Mouse (Mus musculus) kidney, adult 9 months (tissue): ENCODE measurements around the gene Creb3l4.
A peak's percentile ranks its signal among the peaks of the same experiment; 100 is the strongest.
"Not testable (repeated sequence)": the region's sequence is repeated elsewhere in the genome, so short reads cannot be mapped to it uniquely, and the experiment has no call there.

Experiments
- DNase-seq: peaks from one replicate; pipeline ENCODE4 v3.0.0; 2022

Creb3l4 gene

GRCm38 (mm10) chr3:90242984-90243775 is at the start of gene Creb3l4:
Gene Creb3l4 (minus strand): TSS chr3:90243512.
- no peak for DNase-seq

GRCm38 (mm10) chr3:90292345-90293275 is 49.3 kb upstream of the Creb3l4 start, which contains the start of gene Gatad2b:
Gene Gatad2b (plus strand): TSS chr3:90293178.
- peak; percentile 100 for DNase-seq

GRCm38 (mm10) chr3:90291982-90292344 is 48.7 kb upstream of the Creb3l4 start:
- DNase-seq = no peak

- peak; percentile 24 for DNase-seq
Measured at GRCm38 (mm10) chr3:90290602-90291001, 47.3 kb upstream of the Creb3l4 start.

- not testable (repeated sequence) for DNase-seq
Measured at GRCm38 (mm10) chr3:90289403-90289802, 46.1 kb upstream of the Creb3l4 start.

GRCm38 (mm10) chr3:90284150-90284549 is 40.8 kb upstream of the Creb3l4 start:
- no peak for DNase-seq

- no peak for DNase-seq
Measured at GRCm38 (mm10) chr3:90280708-90281107, 37.4 kb upstream of the Creb3l4 start.

GRCm38 (mm10) chr3:90279743-90280142 is 36.4 kb upstream of the Creb3l4 start:
- no peak for DNase-seq

GRCm38 (mm10) chr3:90279216-90279615 is 35.9 kb upstream of the Creb3l4 start:
- DNase-seq = no peak

- DNase-seq = no peak
Measured at GRCm38 (mm10) chr3:90278211-90278610, 34.9 kb upstream of the Creb3l4 start.

- DNase-seq = no peak
Measured at GRCm38 (mm10) chr3:90277793-90278192, 34.5 kb upstream of the Creb3l4 start.

GRCm38 (mm10) chr3:90276858-90277257 is 33.5 kb upstream of the Creb3l4 start:
- DNase-seq = no peak

GRCm38 (mm10) chr3:90275286-90275685 is 32.0 kb upstream of the Creb3l4 start:
- DNase-seq = no peak

GRCm38 (mm10) chr3:90273855-90274254 is 30.5 kb upstream of the Creb3l4 start:
- no peak for DNase-seq

GRCm38 (mm10) chr3:90272170-90272569 is 28.9 kb upstream of the Creb3l4 start:
- DNase-seq = no peak

GRCm38 (mm10) chr3:90270784-90271183 is 27.5 kb upstream of the Creb3l4 start:
- no peak for DNase-seq

- no peak for DNase-seq
Measured at GRCm38 (mm10) chr3:90268971-90269370, 25.7 kb upstream of the Creb3l4 start.

GRCm38 (mm10) chr3:90268190-90268589 is 24.9 kb upstream of the Creb3l4 start:
- no peak for DNase-seq

GRCm38 (mm10) chr3:90266901-90267775 is 23.8 kb upstream of the Creb3l4 start:
- no peak for DNase-seq

- DNase-seq = no peak
Measured at GRCm38 (mm10) chr3:90265932-90266741, 22.8 kb upstream of the Creb3l4 start.

- DNase-seq = peak; percentile 91
Measured at GRCm38 (mm10) chr3:90265034-90265931, 22.0 kb upstream of the Creb3l4 start, which contains the start of gene Dennd4b. Gene Dennd4b (plus strand): TSS chr3:90265185.
